Mouse (Mus musculus): ENCODE data around the gene Asgr1. TPM values are rescaled to one million over a fixed set of nuclear protein-coding genes. Genes with fewer than 3 reads are reported as not detected.

Asgr1 gene
- polyA plus RNA-seq, 1 experiment, result 1.2 TPM

GRCm38 (mm10) chr11:70017199-70017767 is 36.6 kb upstream of the Asgr1 start:
- no peak for TF ChIP-seq CTCF (IDR thresholded peaks at IDR 0.05; ENCODE audit: borderline replicate concordance, extremely low read depth, insufficient read depth, insufficient read length)
- TF ChIP-seq POLR2A (IDR thresholded peaks at IDR 0.05; ENCODE audit: borderline replicate concordance, extremely low read depth, insufficient read depth, insufficient read length, poor library complexity, severe bottlenecking), result no peak
- no peak for DNase-seq (ENCODE audit: low read depth)

DNA sequence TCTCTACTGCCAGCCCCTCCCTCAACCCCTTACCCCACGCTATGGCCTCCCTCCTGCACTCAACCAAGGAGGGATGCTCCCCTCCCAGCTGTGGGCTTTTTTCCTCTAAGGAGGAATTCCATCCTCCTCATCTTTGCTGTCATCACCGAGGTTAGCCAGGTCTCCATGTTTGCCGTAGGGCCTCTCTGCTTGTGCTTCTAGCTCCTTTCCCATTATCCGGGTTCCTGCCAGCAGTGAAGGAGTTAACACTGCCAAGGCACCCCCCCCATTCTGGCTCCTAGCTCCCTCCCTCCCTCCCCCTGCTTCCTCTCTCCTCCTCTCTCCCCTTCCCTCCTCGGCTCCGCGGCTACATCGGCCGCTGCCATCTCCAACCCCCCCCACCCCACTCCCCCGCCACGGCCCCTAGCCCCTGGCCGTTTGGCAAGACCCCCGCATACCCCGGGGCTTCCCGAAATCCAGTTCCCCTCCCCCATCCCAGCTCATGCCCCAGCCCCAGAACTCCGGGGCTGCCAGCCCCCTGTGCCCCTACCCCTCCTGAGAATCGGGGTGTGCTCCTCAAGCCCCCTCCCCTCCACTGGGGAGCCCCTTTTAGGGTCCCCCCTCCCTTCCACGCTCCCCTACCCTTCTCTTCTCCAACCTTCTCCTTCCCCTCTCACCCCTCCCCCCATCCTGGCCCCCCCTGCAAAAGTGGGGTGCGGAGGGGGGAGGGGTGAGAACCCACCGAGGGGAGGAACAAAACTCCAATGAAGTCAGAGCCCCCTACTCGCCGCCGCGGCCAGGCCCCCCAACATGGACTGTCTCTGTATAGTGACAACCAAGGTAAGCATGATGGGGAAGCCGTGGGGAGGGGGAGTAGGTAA is 35.5 kb upstream of the Asgr1 start:
- DNase-seq (ENCODE audit: low read depth), result peak; percentile 96
- TF ChIP-seq CTCF (IDR thresholded peaks at IDR 0.05; ENCODE audit: borderline replicate concordance, extremely low read depth, insufficient read depth, insufficient read length) (no peak), POLR2A (IDR thresholded peaks at IDR 0.05; ENCODE audit: borderline replicate concordance, extremely low read depth, insufficient read depth, insufficient read length, poor library complexity, severe bottlenecking) (no peak)

DNA sequence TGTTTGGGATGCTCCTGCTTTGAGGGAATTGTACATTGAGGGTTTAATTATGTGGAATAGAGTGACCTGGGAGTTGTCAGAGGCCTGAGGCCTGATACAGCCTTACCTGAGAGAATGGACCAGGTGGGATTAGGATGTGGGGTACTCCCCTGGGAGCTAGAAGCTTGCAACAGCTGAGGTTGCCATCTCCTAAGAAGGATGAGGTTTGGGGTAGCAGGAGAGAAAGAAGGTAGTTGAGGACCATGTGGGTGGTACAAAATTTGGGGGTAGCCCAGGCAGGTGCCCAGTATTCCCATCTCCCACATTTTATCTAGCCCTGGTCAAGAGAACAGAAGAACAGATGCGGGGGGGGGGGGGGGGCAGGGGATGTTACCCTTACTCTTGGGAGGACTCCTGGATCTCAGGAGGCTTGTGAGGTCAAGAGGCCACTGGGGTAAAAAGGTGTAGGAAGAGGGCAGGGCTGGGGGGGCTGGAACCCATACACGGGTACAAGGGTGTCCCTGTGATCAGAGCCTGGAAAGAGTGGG is 34.3 kb upstream of the Asgr1 start:
- TF ChIP-seq CTCF (IDR thresholded peaks at IDR 0.05; ENCODE audit: borderline replicate concordance, extremely low read depth, insufficient read depth, insufficient read length) (no peak), POLR2A (IDR thresholded peaks at IDR 0.05; ENCODE audit: borderline replicate concordance, extremely low read depth, insufficient read depth, insufficient read length, poor library complexity, severe bottlenecking) (no peak)
- no peak for DNase-seq (ENCODE audit: low read depth)

- TF ChIP-seq POLR2A (IDR thresholded peaks at IDR 0.05; ENCODE audit: borderline replicate concordance, extremely low read depth, insufficient read depth, insufficient read length, poor library complexity, severe bottlenecking) (no peak), CTCF (IDR thresholded peaks at IDR 0.05; ENCODE audit: borderline replicate concordance, extremely low read depth, insufficient read depth, insufficient read length) (no peak)
- DNase-seq (ENCODE audit: low read depth), result peak; percentile 64
Measured at GRCm38 (mm10) chr11:70020022-70020631, 33.8 kb upstream of the Asgr1 start.

- peak; percentile 96 for DNase-seq (ENCODE audit: low read depth)
- TF ChIP-seq POLR2A (IDR thresholded peaks at IDR 0.05; ENCODE audit: borderline replicate concordance, extremely low read depth, insufficient read depth, insufficient read length, poor library complexity, severe bottlenecking) (no peak), CTCF (IDR thresholded peaks at IDR 0.05; ENCODE audit: borderline replicate concordance, extremely low read depth, insufficient read depth, insufficient read length) (peak; percentile 52)
Measured at GRCm38 (mm10) chr11:70020731-70021263, 33.1 kb upstream of the Asgr1 start.

DNA sequence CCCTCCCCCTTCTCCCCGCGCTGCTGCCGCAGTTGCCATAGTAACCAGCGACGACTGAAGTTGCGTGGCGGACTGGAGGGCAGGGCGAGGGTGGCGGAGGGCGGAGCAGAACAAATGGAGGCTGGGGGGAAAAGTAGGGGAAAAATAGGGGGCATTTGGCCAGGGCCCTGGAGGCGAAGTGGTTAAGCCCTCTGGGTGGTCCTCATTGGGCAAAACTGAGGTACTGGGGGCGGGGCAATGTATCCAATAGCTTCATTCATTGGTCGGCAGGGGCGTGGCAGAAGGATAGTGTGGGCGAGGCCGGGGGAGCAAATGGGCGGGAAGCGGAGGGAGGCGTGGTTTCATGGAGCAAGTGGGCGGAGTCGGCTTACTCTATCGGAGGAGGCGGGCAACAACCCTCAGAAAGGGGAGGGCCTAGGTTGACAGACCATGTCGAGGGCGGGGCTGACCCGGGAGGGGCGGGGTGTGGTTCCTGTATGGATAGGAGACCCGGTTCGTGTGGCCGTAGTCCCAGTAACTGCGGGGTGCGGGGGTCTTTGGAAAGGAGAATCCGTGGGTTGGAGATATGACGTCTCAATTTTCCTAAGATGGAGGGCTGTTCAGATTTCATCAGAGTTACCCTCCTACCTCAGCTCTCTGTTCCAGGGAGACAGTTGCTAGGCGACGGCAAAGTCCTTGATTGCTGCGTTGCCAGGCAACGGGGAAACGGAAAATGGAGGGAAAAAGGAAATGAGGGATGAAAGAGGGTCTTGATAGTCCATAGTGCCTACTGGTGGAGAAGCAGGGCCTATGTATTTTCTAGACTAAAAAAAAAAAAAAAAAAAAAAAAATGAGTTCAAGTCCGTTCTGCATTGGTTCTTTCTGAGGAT is 32.4 kb upstream of the Asgr1 start:
- TF ChIP-seq POLR2A (IDR thresholded peaks at IDR 0.05; ENCODE audit: borderline replicate concordance, extremely low read depth, insufficient read depth, insufficient read length, poor library complexity, severe bottlenecking), result no peak
- no peak for TF ChIP-seq CTCF (IDR thresholded peaks at IDR 0.05; ENCODE audit: borderline replicate concordance, extremely low read depth, insufficient read depth, insufficient read length)
- DNase-seq (ENCODE audit: low read depth), result peak; percentile 99

- DNase-seq (ENCODE audit: low read depth), result peak; percentile 87
- TF ChIP-seq POLR2A (IDR thresholded peaks at IDR 0.05; ENCODE audit: borderline replicate concordance, extremely low read depth, insufficient read depth, insufficient read length, poor library complexity, severe bottlenecking), result no peak
Measured at GRCm38 (mm10) chr11:70023481-70024150, 30.3 kb upstream of the Asgr1 start.

DNA sequence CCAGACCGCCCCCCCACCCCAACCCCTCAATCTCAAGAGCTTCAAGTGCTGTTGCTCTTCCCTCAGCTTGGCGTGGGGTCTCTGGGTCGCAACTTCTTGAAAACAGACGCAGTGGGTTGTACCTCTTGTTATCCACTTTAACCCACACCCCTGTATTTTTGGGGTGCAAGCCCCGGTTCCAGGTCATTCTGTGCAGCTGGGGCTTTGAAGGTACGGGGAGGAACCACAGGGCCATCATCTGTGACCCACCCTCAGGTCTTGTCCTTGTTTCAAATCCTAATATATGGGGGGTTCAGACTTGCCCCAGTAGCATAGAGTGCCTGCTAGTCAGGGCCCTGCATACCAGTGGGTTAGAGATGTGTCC is 29.8 kb upstream of the Asgr1 start:
- DNase-seq (ENCODE audit: low read depth), result no peak
- TF ChIP-seq POLR2A (IDR thresholded peaks at IDR 0.05; ENCODE audit: borderline replicate concordance, extremely low read depth, insufficient read depth, insufficient read length, poor library complexity, severe bottlenecking) (no peak), CTCF (IDR thresholded peaks at IDR 0.05; ENCODE audit: borderline replicate concordance, extremely low read depth, insufficient read depth, insufficient read length) (no peak)

DNA sequence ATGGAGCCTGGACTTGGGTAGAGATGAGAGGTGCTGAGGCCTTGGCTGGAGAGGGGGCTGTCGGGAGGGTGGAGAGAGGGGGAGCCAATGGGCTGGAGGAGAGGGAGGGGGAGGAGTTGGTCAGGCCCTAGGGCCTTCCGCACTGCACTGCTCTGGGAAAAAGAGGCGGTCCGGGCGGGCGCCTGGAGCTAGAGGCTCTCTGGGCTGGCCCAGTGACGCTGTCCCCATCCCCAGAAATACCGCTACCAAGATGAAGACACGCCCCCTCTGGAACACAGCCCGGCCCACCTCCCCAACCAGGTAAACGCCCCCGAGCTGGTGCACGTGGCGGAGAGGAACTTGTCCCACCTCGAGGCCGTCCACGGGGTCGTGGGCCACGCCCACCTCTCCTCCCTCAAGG is 27.2 kb upstream of the Asgr1 start:
- TF ChIP-seq CTCF (IDR thresholded peaks at IDR 0.05; ENCODE audit: borderline replicate concordance, extremely low read depth, insufficient read depth, insufficient read length), result no peak
- no peak for TF ChIP-seq POLR2A (IDR thresholded peaks at IDR 0.05; ENCODE audit: borderline replicate concordance, extremely low read depth, insufficient read depth, insufficient read length, poor library complexity, severe bottlenecking)
- DNase-seq (ENCODE audit: low read depth), result peak; percentile 73

DNA sequence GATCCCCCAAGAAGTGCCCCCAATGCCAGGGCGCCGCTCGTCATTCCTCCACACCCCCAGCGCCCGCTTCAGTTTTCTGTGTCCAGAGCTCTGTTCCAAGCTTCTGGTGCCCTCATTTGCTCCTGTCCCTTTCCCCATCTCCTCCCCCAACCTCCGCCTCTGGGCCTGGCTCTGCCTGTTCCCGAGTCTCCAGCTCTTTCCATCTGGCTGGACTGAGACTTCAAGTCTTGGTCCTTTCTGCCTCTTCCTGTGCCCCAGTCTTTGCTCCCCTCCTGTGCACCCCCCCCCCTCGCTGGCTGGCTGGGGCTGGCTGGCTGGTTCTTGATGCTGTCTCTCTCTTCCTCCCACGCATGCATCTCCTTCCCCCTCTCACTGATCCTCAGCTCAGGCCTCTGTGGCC is 26.5 kb upstream of the Asgr1 start:
- no peak for DNase-seq (ENCODE audit: low read depth)
- TF ChIP-seq CTCF (IDR thresholded peaks at IDR 0.05; ENCODE audit: borderline replicate concordance, extremely low read depth, insufficient read depth, insufficient read length) (no peak), POLR2A (IDR thresholded peaks at IDR 0.05; ENCODE audit: borderline replicate concordance, extremely low read depth, insufficient read depth, insufficient read length, poor library complexity, severe bottlenecking) (no peak)

All from brain, embryonic 14.5 days (tissue).